Comparison of ENCODE assay signal across 8 mouse cellular contexts in genomic region chr12:112130957-112131356, GRCm38 (mm10). TPM values are rescaled to one million over a fixed set of nuclear protein-coding genes. Genes with fewer than 3 reads are reported as not detected.
A peak's percentile ranks its signal among the peaks of the same experiment; 100 is the strongest.
DNase-seq lines count a peak whose midpoint lies in the region; ATAC-seq and TF ChIP-seq lines count a peak whose summit lies in the region.

No protein-coding gene starts in this region.

- H3K27ac ChIP-seq in gastrocnemius, adult 2 months: peak overlapping the region; percentile 67; the same call in 1 of the 2 replicates
- peak overlapping the region; percentile 91 for H3K27ac ChIP-seq in embryonic facial prominence, embryonic 10.5 days (replicated peaks)
- H3K27ac ChIP-seq in liver, postnatal 0 days (ENCODE audit: low read depth): no peak overlapping the region

- peaks cover 91% of the 10 kb centered on the region for H3K27me3 ChIP-seq in embryonic facial prominence, embryonic 10.5 days (replicated peaks; ENCODE audit: low read depth, poor library complexity, severe bottlenecking)
- 0 out of 2 replicates have a peak, but pooled peaks cover 18% of the 10 kb centered on the region for H3K27me3 ChIP-seq in liver, postnatal 0 days (ENCODE audit: insufficient read depth, low read length)

- peak overlapping the region; percentile 87 for H3K4me3 ChIP-seq in gastrocnemius, adult 2 months
- H3K4me3 ChIP-seq in embryonic facial prominence, embryonic 10.5 days: peak overlapping the region; percentile 76
- peak overlapping the region; percentile 66 for H3K4me3 ChIP-seq in liver, postnatal 0 days (ENCODE audit: low read depth, low read length)

- peak; percentile 51 for ATAC-seq in liver, postnatal 0 days

- peaks cover 42% of the 10 kb centered on the region for H3K4me1 ChIP-seq in embryonic facial prominence, embryonic 10.5 days
- peaks cover 6% of the 10 kb centered on the region; the same call in 1 of the 2 replicates for H3K4me1 ChIP-seq in liver, postnatal 0 days (ENCODE audit: insufficient read depth)

- no peak for TF ChIP-seq EP300 in liver, postnatal 0 days (IDR thresholded peaks at IDR 0.05; ENCODE audit: low read depth)

- TF ChIP-seq CTCF in gastrocnemius, adult 2 months (IDR thresholded peaks at IDR 0.05): no peak
- TF ChIP-seq CTCF in liver, postnatal 0 days (IDR thresholded peaks at IDR 0.05; ENCODE audit: low read depth): no peak

- H3K9me3 ChIP-seq in embryonic facial prominence, embryonic 10.5 days: no peaks in the 10 kb centered on the region
- no peaks in the 10 kb centered on the region for H3K9me3 ChIP-seq in liver, postnatal 0 days (ENCODE audit: low read length)

- intact Hi-C loops in gastrocnemius, adult 2 months (cut with DNase I): no loop called here

- no peak for DNase-seq in gastrocnemius, adult 2 months
- DNase-seq in gastrocnemius, adult 18-20 months (ENCODE audit: low spot score): no peak
- no peak for DNase-seq in embryonic facial prominence, embryonic 10.5 days (ENCODE audit: low spot score)
- DNase-seq in kidney, adult 11 months: peak; percentile 84
- peak; percentile 45 for DNase-seq in liver, postnatal 0 days
- DNase-seq in adrenal gland, postnatal 25 days: no peak
- DNase-seq in urinary bladder, postnatal 36 days (ENCODE audit: low spot score in 2 of 2): no peak
- DNase-seq in right cerebral cortex, postnatal 4 days: no peak

- peak overlapping the region; percentile 63; the same call in 1 of the 2 replicates for H3K9ac ChIP-seq in liver, postnatal 0 days (replicated peaks)

- H3K36me3 ChIP-seq in embryonic facial prominence, embryonic 10.5 days (replicated peaks): no peaks in the 10 kb centered on the region
- H3K36me3 ChIP-seq in liver, postnatal 0 days (replicated peaks; ENCODE audit: insufficient read depth, low read length): no peaks in the 10 kb centered on the region

- peak overlapping the region; percentile 90 for H3K4me2 ChIP-seq in liver, postnatal 0 days (ENCODE audit: low read depth, low read length)

- 10% methylated on average over 32 of the region's 32 CpGs for WGBS in embryonic facial prominence, embryonic 10.5 days
- 15% methylated on average over 31 of the region's 32 CpGs for WGBS in liver, postnatal 0 days (ENCODE audit: insufficient replicate concordance)

RNA-seq across cellular contexts. Expression of gene Kif26a, which starts 15.1 kb away (rescaled TPM):
- total RNA-seq in gastrocnemius, adult 2 months (2021): 1 to 10 TPM; 3.6 to 3.7 TPM
- total RNA-seq in gastrocnemius, adult 18-20 months (2021): 1 to 10 TPM; 2.7 to 4.5 TPM
- polyA plus RNA-seq in embryonic facial prominence, embryonic 10.5 days (2016; fragmentation: Nextera tagmentation; extraction: Ambion mirVana): 3.3 and 3.4 TPM in 2 replicates
- 0.14 and 0.17 TPM in 2 replicates for polyA plus RNA-seq in liver, postnatal 0 days (2015; fragmentation: Nextera tagmentation; extraction: Ambion mirVana)
- 7.4 and 13.7 TPM in 2 replicates for total RNA-seq in adrenal gland, postnatal 25 days (2021)

RNA-seq across cellular contexts. Expression of gene Aspg, which starts 24.5 kb away (rescaled TPM):
- not detected for total RNA-seq in gastrocnemius, adult 2 months (2021)
- total RNA-seq in gastrocnemius, adult 18-20 months (2021): not detected
- polyA plus RNA-seq in embryonic facial prominence, embryonic 10.5 days (2016; fragmentation: Nextera tagmentation; extraction: Ambion mirVana): 2.7 TPM in 2 replicates
- polyA plus RNA-seq in liver, postnatal 0 days (2015; fragmentation: Nextera tagmentation; extraction: Ambion mirVana): 12.6 and 14.8 TPM in 2 replicates
- 35.6 and 47.0 TPM in 2 replicates for total RNA-seq in adrenal gland, postnatal 25 days (2021)

Comparison
In these comparisons a context has a peak if more than half of its experiments do, and no peak if none do; other contexts are left out.
1. DNase-seq: peak in kidney, adult 11 months (single experiment) and liver, postnatal 0 days (single experiment); none in gastrocnemius, adult 2 months (single experiment), gastrocnemius, adult 18-20 months (single experiment), embryonic facial prominence, embryonic 10.5 days (single experiment), adrenal gland, postnatal 25 days (single experiment), urinary bladder, postnatal 36 days (0 of 2) and right cerebral cortex, postnatal 4 days (single experiment).
2. RNA of gene Aspg, which starts 24.5 kb away (total RNA-seq): 35.6 to 47.0 TPM in adrenal gland, postnatal 25 days; not detected in gastrocnemius, adult 2 months and not detected in gastrocnemius, adult 18-20 months; every median in the first group is over 10 times any median in the second.
3. Peak in every context shown above with its lines, with median percentiles within 50 percentile points of each other: H3K4me3 ChIP-seq.